Mouse (Mus musculus) brain, embryonic 18.5 days (tissue): Measurements from ENCODE around the gene Thtpa.
A peak's percentile ranks its signal among the peaks of the same experiment; 100 is the strongest.

Experiments
- DNase-seq: peaks from one replicate; pipeline ENCODE4 v3.0.0-alpha.2; 2012; ENCODE audit warnings: low read depth, low spot score

Gene Thtpa

DNA sequence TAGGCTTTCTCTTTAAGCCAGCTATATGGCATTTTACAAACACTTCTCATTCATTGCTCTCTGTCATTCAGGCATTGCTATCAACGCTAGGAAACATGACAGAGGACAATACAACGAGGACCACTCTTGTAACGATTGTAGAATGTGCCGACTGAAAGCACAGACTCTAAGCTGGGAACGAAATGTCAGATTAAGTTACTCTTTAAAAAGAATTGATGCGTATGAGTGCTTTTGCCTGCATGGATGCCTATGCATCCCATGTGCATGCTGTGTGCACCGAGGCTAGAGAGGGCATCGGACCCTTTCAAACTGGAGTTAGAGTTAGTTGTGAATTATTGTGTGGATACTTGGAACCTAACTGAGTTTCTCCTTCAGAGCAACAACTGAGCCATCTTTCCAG lies 41.1 kb downstream of the Thtpa start:
- DNase-seq: no peak

DNA sequence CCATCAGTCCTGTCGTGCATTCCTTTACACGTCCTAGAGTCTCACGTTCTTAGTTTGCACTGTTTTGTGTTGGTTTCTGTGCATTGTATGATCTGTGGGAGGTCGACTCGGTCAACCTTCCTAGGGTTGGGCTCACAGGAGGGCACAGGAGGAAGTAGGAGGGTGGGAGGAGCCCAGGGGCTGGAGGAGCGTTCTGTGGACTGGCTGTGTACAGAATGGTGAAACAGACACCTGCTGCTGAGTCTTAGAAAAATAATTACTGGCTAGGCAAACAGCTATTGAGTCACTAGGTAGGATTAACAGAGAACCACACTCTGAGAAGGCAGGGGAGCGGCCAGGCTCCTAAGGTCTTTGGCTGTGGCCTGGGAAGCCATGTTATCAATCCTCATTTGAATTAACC lies 44.7 kb downstream of the Thtpa start:
- no peak for DNase-seq

DNA sequence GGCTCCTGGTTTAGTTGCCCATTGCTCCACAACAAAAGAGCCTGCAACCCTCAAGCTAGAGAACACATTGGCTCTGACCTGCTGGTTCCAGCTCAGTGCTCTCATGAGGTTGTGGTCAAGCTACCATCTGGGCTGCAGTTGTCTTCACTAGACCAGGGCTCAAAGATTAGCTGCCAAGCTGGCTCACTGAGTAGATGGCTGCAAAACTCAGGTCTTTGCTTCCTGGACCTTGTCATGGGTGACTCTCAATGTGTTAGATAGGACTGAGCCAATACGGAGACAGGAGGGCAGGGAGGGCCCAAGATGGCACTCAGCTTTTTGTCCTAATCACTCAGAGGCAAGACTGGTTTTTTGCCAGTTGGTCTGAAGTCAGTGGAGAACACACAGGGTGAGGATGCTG lies 51.7 kb downstream of the Thtpa start:
- no peak for DNase-seq

DNA sequence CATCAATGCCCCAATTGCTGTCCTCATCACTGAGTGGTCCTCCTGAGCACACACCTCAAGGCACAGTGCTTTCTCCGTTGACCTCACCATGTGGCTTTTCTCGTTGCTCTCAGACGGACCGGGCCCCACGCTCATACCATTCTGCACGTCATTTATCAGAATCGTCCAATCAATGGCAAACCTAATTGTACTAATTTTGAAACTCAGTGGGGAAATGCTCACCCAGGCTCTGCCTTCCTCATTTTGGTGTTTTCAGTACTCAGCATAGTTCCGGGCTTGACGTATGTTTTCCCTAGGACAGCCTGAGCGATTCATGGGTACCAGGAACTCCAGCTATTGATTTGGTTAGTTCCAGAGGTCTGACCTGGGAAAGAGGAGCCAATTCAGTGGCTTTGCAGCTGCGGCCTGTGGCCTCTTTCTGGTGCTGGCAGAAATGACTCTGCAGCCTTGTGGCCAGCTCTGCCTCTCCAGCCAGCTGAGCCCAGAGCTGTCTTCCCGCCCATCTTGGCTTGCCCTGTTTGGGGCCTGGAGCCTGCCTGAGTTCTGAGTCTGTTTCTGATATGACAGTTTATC lies 52.3 kb downstream of the Thtpa start:
- DNase-seq: no peak

DNA sequence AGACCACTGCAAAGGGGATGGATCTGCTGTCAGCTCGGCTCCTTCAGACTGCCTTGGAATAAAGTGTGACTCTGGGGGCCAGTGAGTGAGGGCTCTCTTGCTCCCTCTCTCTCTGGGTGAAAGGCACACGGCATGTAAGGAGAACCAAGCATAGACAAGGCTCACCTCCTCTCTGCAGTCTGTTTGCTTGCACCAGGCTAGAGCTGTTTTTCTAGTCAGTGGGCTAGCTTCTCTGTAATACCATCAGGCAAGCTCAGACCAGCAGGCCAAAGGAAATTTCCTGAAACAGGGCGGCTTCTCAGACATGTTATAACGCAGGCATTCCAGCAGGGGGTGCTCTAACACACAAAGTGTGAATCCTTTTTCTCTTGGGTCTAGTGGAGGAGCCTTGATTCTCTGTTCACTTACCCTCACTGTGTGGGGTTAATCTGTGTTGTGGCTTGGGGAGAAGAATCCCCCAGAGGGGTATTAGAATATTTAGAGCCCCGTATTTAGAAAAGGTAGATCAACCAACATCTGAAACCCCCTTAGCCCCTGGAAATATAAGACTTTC lies 53.9 kb downstream of the Thtpa start:
- peak; percentile 43 for DNase-seq
